Mouse (Mus musculus): Measurements from ENCODE around the gene Pde4a. TPM values are rescaled to one million over a fixed set of nuclear protein-coding genes. Genes with fewer than 3 reads are reported as not detected.

Pde4a gene
- total RNA-seq, 2 experiments from 2014 or later = 86.6 to 89.3 TPM

DNA sequence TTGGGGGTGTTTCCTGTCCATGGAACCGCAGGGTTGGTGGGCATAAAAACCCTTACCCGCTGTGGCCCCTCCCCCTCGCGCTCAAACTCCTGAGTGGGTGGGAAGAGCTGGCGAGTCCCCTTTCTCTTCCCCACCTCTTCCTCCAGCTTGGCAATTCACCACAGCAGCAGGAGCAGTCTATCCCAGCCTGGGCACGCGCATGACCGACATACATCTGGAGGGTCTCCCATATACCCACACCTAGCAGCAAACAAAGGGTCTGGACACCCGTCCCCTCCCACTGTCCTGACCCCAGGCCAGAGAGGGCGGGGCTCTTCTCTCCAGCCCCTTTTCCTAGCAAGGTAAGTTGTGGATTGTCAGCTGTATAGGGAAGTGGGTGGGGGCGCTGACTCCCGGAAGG is 12.2 kb upstream of the Pde4a start:
- Histone ChIP-seq H3K4me3 (peak overlapping the region; percentile 36), H3K27ac (peak overlapping the region; percentile 52; the same call in 1 of the 2 replicates)
- DNase-seq (ENCODE audit: low spot score in 2 of 2) = no peak
- no peak for TF ChIP-seq CTCF (conservative IDR thresholded peaks at IDR 0.05)

GRCm38 (mm10) chr9:21153833-21154232 is 11.7 kb upstream of the Pde4a start:
- DNase-seq (ENCODE audit: low spot score in 2 of 2) = no peak
- H3K4me3 ChIP-seq = no peak overlapping the region
- TF ChIP-seq CTCF (conservative IDR thresholded peaks at IDR 0.05) = no peak

GRCm38 (mm10) chr9:21154787-21155186 is 10.7 kb upstream of the Pde4a start:
- no peak overlapping the region for H3K27ac ChIP-seq
- no peak for DNase-seq (ENCODE audit: low spot score in 2 of 2)
- no peak overlapping the region for H3K4me3 ChIP-seq
- no peak for TF ChIP-seq CTCF (conservative IDR thresholded peaks at IDR 0.05)

More at GRCm38 (mm10) chr9:21153833-21154232, 11.7 kb upstream of the Pde4a start:
- H3K27ac ChIP-seq = peak overlapping the region; percentile 52; the same call in 1 of the 2 replicates

GRCm38 (mm10) chr9:21161209-21161909 is 4.2 kb upstream of the Pde4a start:
- TF ChIP-seq CTCF (conservative IDR thresholded peaks at IDR 0.05) = peak; percentile 98
- peak; percentile 88 to 91 for DNase-seq (ENCODE audit: low spot score in 2 of 2)
- peak overlapping the region; percentile 89 for H3K27ac ChIP-seq
- peak overlapping the region; percentile 58 for H3K4me3 ChIP-seq

GRCm38 (mm10) chr9:21163086-21164050 is 2.1 kb upstream of the Pde4a start:
- no peak for DNase-seq (ENCODE audit: low spot score in 2 of 2)
- peak overlapping the region; percentile 96; the same call in 1 of the 2 replicates for H3K27ac ChIP-seq
- peak overlapping the region; percentile 35; the same call in 1 of the 2 replicates for H3K4me3 ChIP-seq
- TF ChIP-seq CTCF (conservative IDR thresholded peaks at IDR 0.05) = no peak

- peak in 1 of 2 experiments; percentile 60 for DNase-seq (ENCODE audit: low spot score in 2 of 2)
- Histone ChIP-seq H3K4me3 (peak overlapping the region; percentile 35), H3K27ac (peak overlapping the region; percentile 96)
- no peak for TF ChIP-seq CTCF (conservative IDR thresholded peaks at IDR 0.05)
Measured at GRCm38 (mm10) chr9:21164072-21164471, 1.4 kb upstream of the Pde4a start.

- peak; percentile 82 for TF ChIP-seq CTCF (conservative IDR thresholded peaks at IDR 0.05)
- peak overlapping the region; percentile 80 for H3K4me3 ChIP-seq
- peak in 1 of 2 experiments; percentile 68 for DNase-seq (ENCODE audit: low spot score in 2 of 2)
- H3K27ac ChIP-seq = peak overlapping the region; percentile 96
Measured at GRCm38 (mm10) chr9:21165952-21166451, 488 bp downstream of the Pde4a start.

- H3K4me3 ChIP-seq = peak overlapping the region; percentile 80
- no peak for TF ChIP-seq CTCF (conservative IDR thresholded peaks at IDR 0.05)
- peak overlapping the region; percentile 96 for H3K27ac ChIP-seq
- no peak for DNase-seq (ENCODE audit: low spot score in 2 of 2)
Measured at GRCm38 (mm10) chr9:21166516-21166915, 1.0 kb downstream of the Pde4a start.

GRCm38 (mm10) chr9:21167140-21168097 is 1.9 kb downstream of the Pde4a start:
- Histone ChIP-seq H3K27ac (peak overlapping the region; percentile 96), H3K4me3 (peak overlapping the region; percentile 80)
- DNase-seq (ENCODE audit: low spot score in 2 of 2) = no peak
- no peak for TF ChIP-seq CTCF (conservative IDR thresholded peaks at IDR 0.05)

DNA sequence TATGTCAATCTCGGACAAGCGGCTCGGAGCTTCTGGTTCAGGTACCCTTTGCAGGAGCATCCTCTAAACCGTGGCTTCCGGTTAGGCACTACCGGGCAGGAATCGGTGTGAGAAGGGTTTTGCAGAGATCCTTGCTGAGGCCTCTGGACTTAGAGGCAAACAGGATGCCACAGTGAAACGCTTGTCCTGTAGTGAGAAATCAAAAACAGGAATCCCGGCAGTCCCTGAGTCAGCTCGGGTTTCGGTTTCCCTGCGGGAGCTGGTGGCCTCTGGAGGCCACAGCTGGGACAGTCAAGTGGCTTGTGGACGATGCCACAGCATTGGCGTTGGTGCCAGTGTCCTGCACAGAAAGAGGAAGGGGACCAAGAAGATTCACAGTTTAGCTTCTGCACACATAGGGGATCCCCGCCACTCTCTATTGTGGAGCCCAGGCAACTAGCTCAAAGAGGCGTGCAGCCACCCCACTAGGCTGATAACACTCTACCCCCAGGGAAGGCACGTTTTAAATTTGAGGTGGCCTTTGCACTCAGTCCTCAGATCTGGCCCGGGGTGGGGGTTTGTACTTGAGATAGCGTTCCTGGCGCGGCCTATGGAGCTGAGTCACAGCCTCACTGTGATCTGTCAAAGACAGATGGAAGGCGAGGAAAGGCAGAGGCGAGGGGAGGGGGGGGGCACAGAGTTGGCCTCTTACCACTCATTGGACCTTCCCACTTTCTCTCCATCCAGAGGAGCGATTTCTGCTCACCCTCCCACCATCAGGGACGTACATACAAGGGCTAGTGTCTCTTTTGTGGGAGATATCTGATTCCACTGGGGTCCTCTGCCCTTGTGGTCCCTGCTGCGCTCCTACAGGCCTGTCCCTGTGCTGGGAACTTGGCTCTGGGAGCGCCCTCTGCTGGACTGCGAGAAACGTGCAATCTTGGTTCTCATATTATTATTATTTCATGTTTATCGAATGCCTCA is 2.9 kb downstream of the Pde4a start:
- H3K4me3 ChIP-seq = peak overlapping the region; percentile 46
- peak overlapping the region; percentile 81 for H3K27ac ChIP-seq
- peak; percentile 89 for TF ChIP-seq CTCF (conservative IDR thresholded peaks at IDR 0.05)
- DNase-seq (ENCODE audit: low spot score in 2 of 2) = peak in 1 of 2 experiments; percentile 76

GRCm38 (mm10) chr9:21169157-21169556 is 3.6 kb downstream of the Pde4a start:
- peak; percentile 1; the same call in 1 of the 2 replicates for TF ChIP-seq CTCF (conservative IDR thresholded peaks at IDR 0.05)
- DNase-seq (ENCODE audit: low spot score in 2 of 2) = no peak

More at GRCm38 (mm10) chr9:21169157-21169556, 3.6 kb downstream of the Pde4a start:
- Histone ChIP-seq H3K4me3 (no peak overlapping the region), H3K27ac (peak overlapping the region; percentile 81; the same call in 1 of the 2 replicates)
